Mouse (Mus musculus): Measurements from ENCODE around the gene Hist1h2bf. TPM values are rescaled to one million over a fixed set of nuclear protein-coding genes. Genes with fewer than 3 reads are reported as not detected.

Gene Hist1h2bf
- polyA plus RNA-seq, 2 experiments, result 2.2 to 10.3 TPM

Other genes with a start within 250 kb of the Hist1h2bf start
- gene Zfp322a, start 205.0 kb downstream of the Hist1h2bf start, polyA plus RNA-seq (2012; fragmentation: generic; extraction: Trizol), result 1 to 10 TPM in 1 of 2 experiments, under 1 TPM in 1; 0.22 to 1.4 TPM
- gene Abt1, start 150.3 kb downstream of the Hist1h2bf start, polyA plus RNA-seq (2012; fragmentation: generic; extraction: Trizol), result 10 to 100 TPM in 1 of 2 experiments, 1 to 10 TPM in 1; 9.5 to 13.6 TPM
- gene Btn1a1, start 108.3 kb downstream of the Hist1h2bf start, polyA plus RNA-seq (2012; fragmentation: generic; extraction: Trizol), result not detected
- under 1 TPM in 1 of 2 experiments, not detected in 1; 0.15 TPM for gene Btn2a2, start 85.3 kb downstream of the Hist1h2bf start, polyA plus RNA-seq (2012; fragmentation: generic; extraction: Trizol)
- 10 to 100 TPM; 21.7 to 26.9 TPM for gene Hist1h4h, start 43.1 kb downstream of the Hist1h2bf start, polyA plus RNA-seq (2012; fragmentation: generic; extraction: Trizol)
- 10 to 100 TPM; 20.1 to 25.8 TPM for gene Hist1h2af, start 40.3 kb downstream of the Hist1h2bf start, polyA plus RNA-seq (2012; fragmentation: generic; extraction: Trizol)
- gene Hist1h3g, start 38.8 kb downstream of the Hist1h2bf start, polyA plus RNA-seq (2012; fragmentation: generic; extraction: Trizol), result 10 to 100 TPM in 1 of 2 experiments, 1 to 10 TPM in 1; 4.5 to 20.4 TPM
- gene Hist1h2bh, start 30.8 kb downstream of the Hist1h2bf start, polyA plus RNA-seq (2012; fragmentation: generic; extraction: Trizol), result 1 to 10 TPM; 1.5 to 3.4 TPM
- 1 to 10 TPM in 1 of 2 experiments, under 1 TPM in 1; 0.91 to 3.6 TPM for gene Hist1h3f, start 30.1 kb downstream of the Hist1h2bf start, polyA plus RNA-seq (2012; fragmentation: generic; extraction: Trizol)
- 10 to 100 TPM in 1 of 2 experiments, 1 to 10 TPM in 1; 6.4 to 30.1 TPM for gene Hist1h4f, start 22.5 kb downstream of the Hist1h2bf start, polyA plus RNA-seq (2012; fragmentation: generic; extraction: Trizol)
- gene Hist1h1d, start 20.9 kb downstream of the Hist1h2bf start, polyA plus RNA-seq (2012; fragmentation: generic; extraction: Trizol), result under 1 TPM; 0.65 to 0.84 TPM
- 1 to 10 TPM; 1.8 to 8.3 TPM for gene Hist1h3e, start 11.8 kb downstream of the Hist1h2bf start, polyA plus RNA-seq (2012; fragmentation: generic; extraction: Trizol)
- 10 to 100 TPM in 1 of 2 experiments, 1 to 10 TPM in 1; 9.3 to 21.9 TPM for gene Hist1h2ae, start 3.0 kb downstream of the Hist1h2bf start, polyA plus RNA-seq (2012; fragmentation: generic; extraction: Trizol)
- 10 to 100 TPM in 1 of 2 experiments, 1 to 10 TPM in 1; 7.9 to 12.4 TPM for gene Hist1h2bg, start 2.8 kb downstream of the Hist1h2bf start, polyA plus RNA-seq (2012; fragmentation: generic; extraction: Trizol)
- 1 to 10 TPM; 1.1 to 3.1 TPM for gene Hist1h2ad, start 185 bp upstream of the Hist1h2bf start, polyA plus RNA-seq (2012; fragmentation: generic; extraction: Trizol)
- 1 to 10 TPM; 2.9 to 3.0 TPM for gene Hist1h3d, start 1.6 kb upstream of the Hist1h2bf start, polyA plus RNA-seq (2012; fragmentation: generic; extraction: Trizol)
- 10 to 100 TPM in 1 of 2 experiments, 1 to 10 TPM in 1; 3.2 to 10.4 TPM for gene Hist1h4d, start 7.4 kb upstream of the Hist1h2bf start, polyA plus RNA-seq (2012; fragmentation: generic; extraction: Trizol)
- gene Hist1h2be, start 46.9 kb upstream of the Hist1h2bf start, polyA plus RNA-seq (2012; fragmentation: generic; extraction: Trizol), result 1 to 10 TPM; 1.4 to 2.5 TPM
- 1 to 10 TPM; 1.7 to 3.9 TPM for gene Hist1h1e, start 48.4 kb upstream of the Hist1h2bf start, polyA plus RNA-seq (2012; fragmentation: generic; extraction: Trizol)
- under 1 TPM; 0.98 TPM for gene Hist1h2ac, start 109.8 kb upstream of the Hist1h2bf start, polyA plus RNA-seq (2012; fragmentation: generic; extraction: Trizol)
- gene Hist1h2bc, start 110.0 kb upstream of the Hist1h2bf start, polyA plus RNA-seq (2012; fragmentation: generic; extraction: Trizol), result 10 to 100 TPM; 11.8 to 98.9 TPM
- gene Hist1h1t, start 121.6 kb upstream of the Hist1h2bf start, polyA plus RNA-seq (2012; fragmentation: generic; extraction: Trizol), result under 1 TPM in 1 of 2 experiments, not detected in 1; 0.27 TPM
- gene Hist1h4c, start 124.3 kb upstream of the Hist1h2bf start, polyA plus RNA-seq (2012; fragmentation: generic; extraction: Trizol), result 1 to 10 TPM; 1.3 to 3.2 TPM
- gene Hfe, start 136.7 kb upstream of the Hist1h2bf start, polyA plus RNA-seq (2012; fragmentation: generic; extraction: Trizol), result under 1 TPM; 0.15 to 0.91 TPM
- 100 to 1,000 TPM in 1 of 2 experiments, 10 to 100 TPM in 1; 12.7 to 138 TPM for gene Hist1h1c, start 164.6 kb upstream of the Hist1h2bf start, polyA plus RNA-seq (2012; fragmentation: generic; extraction: Trizol)
- gene Hist1h3c, start 171.4 kb upstream of the Hist1h2bf start, polyA plus RNA-seq (2012; fragmentation: generic; extraction: Trizol), result 10 to 100 TPM in 1 of 2 experiments, 1 to 10 TPM in 1; 5.7 to 21.7 TPM
- 10 to 100 TPM in 1 of 2 experiments, 1 to 10 TPM in 1; 3.2 to 12.9 TPM for gene Hist1h2bb, start 172.5 kb upstream of the Hist1h2bf start, polyA plus RNA-seq (2012; fragmentation: generic; extraction: Trizol)
- 10 to 100 TPM in 1 of 2 experiments, 1 to 10 TPM in 1; 4.4 to 13.0 TPM for gene Hist1h2ab, start 176.9 kb upstream of the Hist1h2bf start, polyA plus RNA-seq (2012; fragmentation: generic; extraction: Trizol)
- 1 to 10 TPM; 2.9 to 8.0 TPM for gene Hist1h3b, start 178.1 kb upstream of the Hist1h2bf start, polyA plus RNA-seq (2012; fragmentation: generic; extraction: Trizol)
- 10 to 100 TPM; 12.9 to 53.5 TPM for gene Hist1h4b, start 182.8 kb upstream of the Hist1h2bf start, polyA plus RNA-seq (2012; fragmentation: generic; extraction: Trizol)
- gene Hist1h4a, start 187.0 kb upstream of the Hist1h2bf start, polyA plus RNA-seq (2012; fragmentation: generic; extraction: Trizol), result 10 to 100 TPM in 1 of 2 experiments, 1 to 10 TPM in 1; 4.4 to 17.3 TPM
- 1 to 10 TPM; 3.2 to 8.0 TPM for gene Hist1h3a, start 188.2 kb upstream of the Hist1h2bf start, polyA plus RNA-seq (2012; fragmentation: generic; extraction: Trizol)
- 1 to 10 TPM in 1 of 2 experiments, under 1 TPM in 1; 0.26 to 1.2 TPM for gene Hist1h1a, start 189.5 kb upstream of the Hist1h2bf start, polyA plus RNA-seq (2012; fragmentation: generic; extraction: Trizol)
- gene Trim38, start 195.7 kb upstream of the Hist1h2bf start, polyA plus RNA-seq (2012; fragmentation: generic; extraction: Trizol), result under 1 TPM in 1 of 2 experiments, not detected in 1; 0.05 TPM
- gene Slc17a2, start 232.8 kb upstream of the Hist1h2bf start, polyA plus RNA-seq (2012; fragmentation: generic; extraction: Trizol), result not detected